8 mouse cellular contexts compared by ENCODE assay signal in genomic region chr8:11419645-11420044, GRCm38 (mm10). TPM values are rescaled to one million over a fixed set of nuclear protein-coding genes. Genes with fewer than 3 reads are reported as not detected.
DNase-seq lines count a peak whose midpoint lies in the region; ATAC-seq and TF ChIP-seq lines count a peak whose summit lies in the region.

No protein-coding gene starts in this region.

- H3K27ac ChIP-seq in liver, adult 2 months (replicated peaks; ENCODE audit: insufficient read depth, low read depth, low read length), result no peak overlapping the region
- no peak overlapping the region for H3K27ac ChIP-seq in liver, embryonic 12.5 days
- no peak overlapping the region for H3K27ac ChIP-seq in embryonic facial prominence, embryonic 10.5 days (replicated peaks)
- no peak overlapping the region for H3K27ac ChIP-seq in midbrain, embryonic 14.5 days (replicated peaks; ENCODE audit: low read depth, low read length)

- H3K4me1 ChIP-seq in liver, adult 2 months (ENCODE audit: control insufficient read depth, insufficient read depth, low read length), result no peaks in the 10 kb centered on the region
- H3K4me1 ChIP-seq in liver, embryonic 12.5 days, result no peaks in the 10 kb centered on the region
- peaks cover 9% of the 10 kb centered on the region for H3K4me1 ChIP-seq in embryonic facial prominence, embryonic 10.5 days
- H3K4me1 ChIP-seq in midbrain, embryonic 14.5 days (ENCODE audit: control insufficient read depth, insufficient read depth, low read length), result peaks cover under 1% of the 10 kb centered on the region

- WGBS in liver, adult 2 months, result 9% methylated on average over 2 of the region's 2 CpGs
- WGBS in liver, embryonic 12.5 days (ENCODE audit: insufficient replicate concordance), result 7% methylated on average over 2 of the region's 2 CpGs
- WGBS in embryonic facial prominence, embryonic 10.5 days, result 11% methylated on average over 2 of the region's 2 CpGs
- 12% methylated on average over 2 of the region's 2 CpGs for WGBS in midbrain, embryonic 14.5 days

- TF ChIP-seq POLR2A in liver, adult 2 months (IDR thresholded peaks at IDR 0.05; ENCODE audit: extremely low read depth, insufficient read depth, low read length), result no peak

- DNase-seq in liver, adult 2 months (ENCODE audit: extremely low read depth, low read depth, low spot score), result peak; percentile 52
- DNase-seq in adrenal gland, postnatal 25 days, result peak; percentile 50
- peak; percentile 71 for DNase-seq in embryonic facial prominence, embryonic 10.5 days (ENCODE audit: low spot score)
- DNase-seq in heart, postnatal 36 days, result peak; percentile 60 to 66
- peak; percentile 44 to 66 for DNase-seq in left cerebral cortex, postnatal 10 days (ENCODE audit: extremely low spot score in 1 of 2, low spot score in 2 of 2)
- DNase-seq in midbrain, embryonic 14.5 days, result peak; percentile 89
- DNase-seq in testis, postnatal 10 days (ENCODE audit: low spot score), result peak; percentile 78

- no peaks in the 10 kb centered on the region for H3K79me2 ChIP-seq in liver, adult 2 months (ENCODE audit: control insufficient read depth, insufficient read depth, low read length)

- H3K4me2 ChIP-seq in liver, embryonic 12.5 days, result no peak overlapping the region
- no peak overlapping the region for H3K4me2 ChIP-seq in midbrain, embryonic 14.5 days (ENCODE audit: low read length)

- no peak overlapping the region for H3K4me3 ChIP-seq in liver, adult 2 months (ENCODE audit: insufficient read depth, low read depth, low read length)
- no peak overlapping the region for H3K4me3 ChIP-seq in liver, embryonic 12.5 days
- no peak overlapping the region for H3K4me3 ChIP-seq in embryonic facial prominence, embryonic 10.5 days
- no peak overlapping the region for H3K4me3 ChIP-seq in midbrain, embryonic 14.5 days (replicated peaks; ENCODE audit: low read depth, low read length)

- no peak overlapping the region for H3K9ac ChIP-seq in liver, adult 2 months (ENCODE audit: low read depth, low read length)
- H3K9ac ChIP-seq in liver, embryonic 12.5 days, result no peak overlapping the region
- no peak overlapping the region for H3K9ac ChIP-seq in midbrain, embryonic 14.5 days (replicated peaks; ENCODE audit: low read length)

- peak; percentile 85 for TF ChIP-seq CTCF in liver, adult 2 months (IDR thresholded peaks at IDR 0.05; ENCODE audit: low read depth, low read length)

- H3K36me3 ChIP-seq in liver, adult 2 months (ENCODE audit: control insufficient read depth, insufficient read depth, low read length), result no peaks in the 10 kb centered on the region
- H3K36me3 ChIP-seq in liver, embryonic 12.5 days, result 0 out of 2 replicates have a peak, but pooled peaks cover 2% of the 10 kb centered on the region
- peaks cover 64% of the 10 kb centered on the region for H3K36me3 ChIP-seq in embryonic facial prominence, embryonic 10.5 days (replicated peaks)
- no peaks in the 10 kb centered on the region for H3K36me3 ChIP-seq in midbrain, embryonic 14.5 days (ENCODE audit: control insufficient read depth, insufficient read depth, low read length)

- H3K27me3 ChIP-seq in liver, adult 2 months (ENCODE audit: control insufficient read depth, insufficient read depth, low read length), result no peaks in the 10 kb centered on the region
- H3K27me3 ChIP-seq in liver, embryonic 12.5 days (replicated peaks), result peaks cover 8% of the 10 kb centered on the region; the same call in 1 of the 2 replicates
- no peaks in the 10 kb centered on the region for H3K27me3 ChIP-seq in embryonic facial prominence, embryonic 10.5 days (replicated peaks; ENCODE audit: low read depth, poor library complexity, severe bottlenecking)
- H3K27me3 ChIP-seq in midbrain, embryonic 14.5 days (ENCODE audit: control insufficient read depth, insufficient read depth, low read length), result no peaks in the 10 kb centered on the region; the same call in 1 of the 2 replicates

- intact Hi-C loops in heart, postnatal 36 days (cut with DNase I), result loop anchor here (2.0 kb wide), 3 partner anchors 23 to 167 kb away; no protein-coding TSS in a partner anchor
- intact Hi-C loops in left cerebral cortex, postnatal 10 days (cut with DNase I), result loop anchor here (10.0 kb wide), 1 partner anchor 195 kb away; no protein-coding TSS in a partner anchor

- H3K9me3 ChIP-seq in liver, embryonic 12.5 days (replicated peaks), result no peaks in the 10 kb centered on the region
- H3K9me3 ChIP-seq in embryonic facial prominence, embryonic 10.5 days, result no peaks in the 10 kb centered on the region
- H3K9me3 ChIP-seq in midbrain, embryonic 14.5 days (ENCODE audit: control insufficient read depth, low read length), result no peaks in the 10 kb centered on the region

- ATAC-seq in liver, embryonic 12.5 days, result no peak
- ATAC-seq in midbrain, embryonic 14.5 days (ENCODE audit: low FRiP score, low TSS enrichment), result no peak; the same call in 1 of the 2 replicates

RNA-seq across cellular contexts. Expression of gene Rab20, which starts 58.9 kb away (rescaled TPM):
- 15.9 and 19.7 TPM in 2 replicates for total RNA-seq in liver, adult 2 months (2014; rRNA removed)
- 21.2 and 23.0 TPM in 2 replicates for polyA plus RNA-seq in liver, adult 2 months (2012; rRNA removed)
- polyA plus RNA-seq in liver, embryonic 12.5 days (2016; fragmentation: Nextera tagmentation; extraction: Ambion mirVana), result 3.8 and 3.9 TPM in 2 replicates
- total RNA-seq in adrenal gland, postnatal 25 days (2021), result 10.6 and 11.4 TPM in 2 replicates
- 1.4 and 2.5 TPM in 2 replicates for polyA plus RNA-seq in embryonic facial prominence, embryonic 10.5 days (2016; fragmentation: Nextera tagmentation; extraction: Ambion mirVana)
- total RNA-seq in heart, postnatal 36 days (2021), result 10 to 100 TPM; 26.9 to 32.1 TPM
- total RNA-seq in left cerebral cortex, postnatal 10 days (2021), result under 1 TPM; 0.64 to 0.67 TPM
- polyA plus RNA-seq in midbrain, embryonic 14.5 days (2014; fragmentation: Nextera tagmentation; extraction: Ambion mirVana), result 0.25 and 0.31 TPM in 2 replicates
